Mouse (Mus musculus) embryonic facial prominence, embryonic 12.5 days (tissue): ENCODE results near the gene Ugt1a10. TPM values are rescaled to one million over a fixed set of nuclear protein-coding genes. Genes with fewer than 3 reads are reported as not detected.
A peak's percentile ranks its signal among the peaks of the same experiment; 100 is the strongest.

Experiments
- ATAC-seq: fragments of 200-750 bp; cut with Nextera tagmentation; 2 replicates; pipeline ENCODE4 v1.8.0; 2017; ENCODE audit not compliant: insufficient number of reproducible peaks, insufficient read depth, low FRiP score, low TSS enrichment
- H3K27ac ChIP-seq: fragments of 300-500 bp; sonication (generic); 2 replicates; pipeline ENCODE4 v1.5.1; 2016; ENCODE audit warnings: mild to moderate bottlenecking
- H3K27me3 ChIP-seq: fragments of 300-500 bp; sonication (generic); 2 replicates; pipeline ENCODE4 v1.6.1; 2016; ENCODE audit warnings: mild to moderate bottlenecking, moderate library complexity
- H3K36me3 ChIP-seq: fragments of 300-500 bp; sonication (generic); 2 replicates; pipeline ENCODE4 v1.6.1; 2016; ENCODE audit warnings: mild to moderate bottlenecking
- H3K4me1 ChIP-seq: fragments of 300-500 bp; sonication (generic); 2 replicates; pipeline ENCODE4 v1.6.1; 2016
- H3K4me2 ChIP-seq: fragments of 300-500 bp; sonication (generic); replicated peaks from 2 replicates; pipeline ENCODE4 v1.6.1; 2016; ENCODE audit warnings: mild to moderate bottlenecking, moderate library complexity
- H3K4me3 ChIP-seq: fragments of 300-500 bp; sonication (generic); 2 replicates; pipeline ENCODE4 v1.5.1; 2016; ENCODE audit warnings: mild to moderate bottlenecking
- H3K9ac ChIP-seq: fragments of 300-500 bp; sonication (generic); 2 replicates; pipeline ENCODE4 v1.6.1; 2016; ENCODE audit warnings: mild to moderate bottlenecking, moderate library complexity
- H3K9me3 ChIP-seq: fragments of 300-500 bp; sonication (generic); 2 replicates; pipeline ENCODE4 v1.6.1; 2016; ENCODE audit warnings: mild to moderate bottlenecking, moderate library complexity
- WGBS: fragments of 180-500 bp; shearing (Covaris S2); methylation state at CpG from one replicate; pipeline ENCODE4 v1.1.7; 2016; 5-methylcytosine and 5-hydroxymethylcytosine counted together
- polyA plus RNA-seq: library from polyadenylated mRNA; unstranded; fragments of >200 nt; fragmentation: Nextera tagmentation; extraction: Ambion mirVana; gene quantifications from 2 replicates; pipeline ENCODE4 v1.2.1, GENCODE M21; 2016

Gene Ugt1a10
- polyA plus RNA-seq, 1 experiment from 2014 or later: not detected

- H3K27me3 ChIP-seq: no peaks in the 10 kb centered on the region
- no peak overlapping the region for H3K4me2 ChIP-seq
- H3K27ac ChIP-seq: no peak overlapping the region
- no peak for ATAC-seq
- H3K4me3 ChIP-seq: no peak overlapping the region
- H3K9ac ChIP-seq: no peak overlapping the region
- H3K4me1 ChIP-seq: no peaks in the 10 kb centered on the region
- peaks cover 80% of the 10 kb centered on the region for H3K9me3 ChIP-seq
- WGBS: 87% methylated on average over 12 of the region's 12 CpGs
- H3K36me3 ChIP-seq: peaks cover 7% of the 10 kb centered on the region
These were observed 199.7 kb downstream of the Ugt1a10 start for GRCm38 (mm10) chr1:88254793-88255465.

- Histone ChIP-seq H3K9ac (no peak overlapping the region), H3K27ac (no peak overlapping the region), H3K4me3 (no peak overlapping the region), H3K4me1 (no peaks in the 10 kb centered on the region), H3K27me3 (no peaks in the 10 kb centered on the region), H3K36me3 (peaks cover 13% of the 10 kb centered on the region), H3K4me2 (no peak overlapping the region), H3K9me3 (peaks cover 79% of the 10 kb centered on the region)
- no peak for ATAC-seq
- 52% methylated on average over 2 of the region's 2 CpGs for WGBS
These were observed 200.3 kb downstream of the Ugt1a10 start for GRCm38 (mm10) chr1:88255466-88255857.

GRCm38 (mm10) chr1:88255989-88256754 is 201.0 kb downstream of the Ugt1a10 start:
- 76% methylated on average over 13 of the region's 13 CpGs for WGBS
- Histone ChIP-seq H3K4me1 (no peaks in the 10 kb centered on the region), H3K4me3 (no peak overlapping the region), H3K27me3 (no peaks in the 10 kb centered on the region), H3K27ac (no peak overlapping the region), H3K9ac (no peak overlapping the region), H3K36me3 (peaks cover 20% of the 10 kb centered on the region), H3K9me3 (peaks cover 73% of the 10 kb centered on the region), H3K4me2 (no peak overlapping the region)
- no peak for ATAC-seq

GRCm38 (mm10) chr1:88256886-88257663 is 201.9 kb downstream of the Ugt1a10 start:
- H3K27ac ChIP-seq: no peak overlapping the region
- whole genome bisulfite sequencing: 79% methylated on average over 10 of the region's 10 CpGs
- peaks cover 70% of the 10 kb centered on the region for H3K9me3 ChIP-seq
- H3K27me3 ChIP-seq: no peaks in the 10 kb centered on the region
- H3K4me3 ChIP-seq: no peak overlapping the region
- no peak overlapping the region for H3K4me2 ChIP-seq
- H3K4me1 ChIP-seq: no peaks in the 10 kb centered on the region
- ATAC-seq: no peak
- no peak overlapping the region for H3K9ac ChIP-seq
- peaks cover 29% of the 10 kb centered on the region for H3K36me3 ChIP-seq

GRCm38 (mm10) chr1:88257681-88258080 is 202.5 kb downstream of the Ugt1a10 start:
- Histone ChIP-seq H3K36me3 (peaks cover 35% of the 10 kb centered on the region), H3K4me1 (no peaks in the 10 kb centered on the region), H3K27ac (no peak overlapping the region), H3K4me2 (no peak overlapping the region), H3K9me3 (peaks cover 64% of the 10 kb centered on the region), H3K9ac (no peak overlapping the region), H3K4me3 (no peak overlapping the region), H3K27me3 (no peaks in the 10 kb centered on the region)
- 81% methylated on average over 6 of the region's 6 CpGs for WGBS
- ATAC-seq: no peak

GRCm38 (mm10) chr1:88258361-88258760 is 203.2 kb downstream of the Ugt1a10 start:
- ATAC-seq: no peak

GRCm38 (mm10) chr1:88258881-88259642 is 203.9 kb downstream of the Ugt1a10 start:
- WGBS: 79% methylated on average over 8 of the region's 8 CpGs
- H3K36me3 ChIP-seq: peaks cover 49% of the 10 kb centered on the region
- ATAC-seq: no peak
- H3K9ac ChIP-seq: no peak overlapping the region
- no peak overlapping the region for H3K4me2 ChIP-seq
- H3K4me1 ChIP-seq: no peaks in the 10 kb centered on the region
- no peak overlapping the region for H3K4me3 ChIP-seq
- H3K9me3 ChIP-seq: peaks cover 54% of the 10 kb centered on the region
- no peak overlapping the region for H3K27ac ChIP-seq
- H3K27me3 ChIP-seq: no peaks in the 10 kb centered on the region

More at GRCm38 (mm10) chr1:88258361-88258760, 203.2 kb downstream of the Ugt1a10 start:
- no peaks in the 10 kb centered on the region for H3K27me3 ChIP-seq
- no peak overlapping the region for H3K4me2 ChIP-seq
- H3K36me3 ChIP-seq: peaks cover 42% of the 10 kb centered on the region
- H3K4me3 ChIP-seq: no peak overlapping the region
- H3K9ac ChIP-seq: no peak overlapping the region
- peaks cover 58% of the 10 kb centered on the region for H3K9me3 ChIP-seq
- no peaks in the 10 kb centered on the region for H3K4me1 ChIP-seq
- WGBS: 65% methylated on average over 6 of the region's 6 CpGs
- no peak overlapping the region for H3K27ac ChIP-seq

GRCm38 (mm10) chr1:88259643-88260024 is 204.4 kb downstream of the Ugt1a10 start:
- peaks cover 55% of the 10 kb centered on the region for H3K36me3 ChIP-seq

GRCm38 (mm10) chr1:88260114-88260513 is 204.9 kb downstream of the Ugt1a10 start:
- no peaks in the 10 kb centered on the region for H3K4me1 ChIP-seq
- 81% methylated on average over 6 of the region's 6 CpGs for WGBS
- H3K27me3 ChIP-seq: no peaks in the 10 kb centered on the region
- peaks cover 59% of the 10 kb centered on the region for H3K36me3 ChIP-seq
- peaks cover 51% of the 10 kb centered on the region for H3K9me3 ChIP-seq
- H3K9ac ChIP-seq: no peak overlapping the region
- ATAC-seq: 0 out of 2 replicates have a peak, but pooled peaks have one; percentile 8
- H3K4me3 ChIP-seq: no peak overlapping the region
- H3K4me2 ChIP-seq: no peak overlapping the region
- no peak overlapping the region for H3K27ac ChIP-seq

More at GRCm38 (mm10) chr1:88259643-88260024, 204.4 kb downstream of the Ugt1a10 start:
- no peak overlapping the region for H3K4me2 ChIP-seq
- ATAC-seq: 0 out of 2 replicates have a peak, but pooled peaks have one; percentile 0
- H3K27ac ChIP-seq: no peak overlapping the region
- no peaks in the 10 kb centered on the region for H3K27me3 ChIP-seq
- no peaks in the 10 kb centered on the region for H3K4me1 ChIP-seq
- peaks cover 51% of the 10 kb centered on the region for H3K9me3 ChIP-seq
- 75% methylated on average over 4 of the region's 4 CpGs for WGBS
- H3K4me3 ChIP-seq: no peak overlapping the region
- H3K9ac ChIP-seq: no peak overlapping the region

- no peaks in the 10 kb centered on the region for H3K4me1 ChIP-seq
- peaks cover 66% of the 10 kb centered on the region for H3K36me3 ChIP-seq
- H3K27ac ChIP-seq: no peak overlapping the region
- H3K4me3 ChIP-seq: no peak overlapping the region
- peaks cover 50% of the 10 kb centered on the region for H3K9me3 ChIP-seq
- no peak overlapping the region for H3K4me2 ChIP-seq
- H3K27me3 ChIP-seq: no peaks in the 10 kb centered on the region
- ATAC-seq: no peak
- 85% methylated on average over 10 of the region's 10 CpGs for WGBS
- H3K9ac ChIP-seq: no peak overlapping the region
These were observed 205.6 kb downstream of the Ugt1a10 start for GRCm38 (mm10) chr1:88260604-88261377.
